Mouse (Mus musculus) bone marrow, adult 2 months (tissue): ENCODE results near the gene Ldb2.

Experiments used
- CTCF ChIP-seq: fragments of 200-500 bp; IDR thresholded peaks from 2 replicates; pipeline ENCODE4 v1.5.1; 2011; ENCODE audit warnings: low read length, control low read depth; ENCODE audit not compliant: control insufficient read depth, insufficient read depth
- POLR2A ChIP-seq: fragments of 200-500 bp; IDR thresholded peaks from 2 replicates; pipeline ENCODE4 v1.6.1; 2011; ENCODE audit warnings: low read depth, mild to moderate bottlenecking, control low read depth, low read length, borderline replicate concordance; ENCODE audit not compliant: control insufficient read depth

DNA sequence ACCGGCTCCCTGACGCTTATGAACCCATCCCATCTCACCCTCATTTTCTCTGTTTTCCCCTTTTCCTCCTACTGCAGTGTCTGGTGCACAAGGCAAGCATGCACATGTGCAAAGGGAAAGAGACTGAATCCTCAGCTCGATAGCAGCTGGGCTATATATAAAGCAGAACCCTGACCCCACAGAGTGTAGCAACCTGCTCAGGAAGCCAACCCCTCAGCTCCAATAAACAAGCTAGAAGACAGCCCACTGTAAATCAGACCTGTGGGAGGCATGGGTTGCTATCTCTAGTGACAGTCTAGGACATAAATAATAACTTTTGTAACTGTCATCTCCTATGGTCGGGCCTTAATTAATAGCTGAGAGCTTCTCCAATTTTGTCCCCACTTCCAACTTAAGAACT is 158.4 kb downstream of the Ldb2 start:
- TF ChIP-seq CTCF (no peak), POLR2A (no peak)
